Mouse (Mus musculus) liver, embryonic 12.5 days (tissue): ENCODE results near the gene Rnf31. TPM values are rescaled to one million over a fixed set of nuclear protein-coding genes. Genes with fewer than 3 reads are reported as not detected.

Experiments
- ATAC-seq: fragments of 200-750 bp; cut with Nextera tagmentation; 2 replicates; pipeline ENCODE4 v1.8.0; 2017; ENCODE audit warnings: moderate number of reproducible peaks, mild to moderate bottlenecking, moderate library complexity
- H3K27ac ChIP-seq: fragments of 300-500 bp; sonication (generic); 2 replicates; pipeline ENCODE4 v1.5.1; 2016; ENCODE audit warnings: mild to moderate bottlenecking
- H3K27me3 ChIP-seq: fragments of 300-500 bp; sonication (generic); replicated peaks from 2 replicates; pipeline ENCODE4 v1.6.1; 2016; ENCODE audit warnings: mild to moderate bottlenecking, moderate library complexity
- H3K36me3 ChIP-seq: fragments of 300-500 bp; sonication (generic); 2 replicates; pipeline ENCODE4 v1.6.1; 2016; ENCODE audit warnings: mild to moderate bottlenecking, moderate library complexity
- H3K4me1 ChIP-seq: fragments of 300-500 bp; sonication (generic); 2 replicates; pipeline ENCODE4 v1.6.1; 2016
- H3K4me2 ChIP-seq: fragments of 300-500 bp; sonication (generic); 2 replicates; pipeline ENCODE4 v1.6.1; 2016; ENCODE audit warnings: mild to moderate bottlenecking, moderate library complexity
- H3K4me3 ChIP-seq: fragments of 300-500 bp; sonication (generic); 2 replicates; pipeline ENCODE4 v1.5.1; 2016; ENCODE audit warnings: mild to moderate bottlenecking, moderate library complexity
- H3K9ac ChIP-seq: fragments of 300-500 bp; sonication (generic); 2 replicates; pipeline ENCODE4 v1.6.1; 2016; ENCODE audit warnings: mild to moderate bottlenecking, moderate library complexity
- H3K9me3 ChIP-seq: fragments of 300-500 bp; sonication (generic); replicated peaks from 2 replicates; pipeline ENCODE4 v1.6.1; 2016; ENCODE audit warnings: mild to moderate bottlenecking, moderate library complexity
- WGBS: fragments of 180-500 bp; shearing (Covaris S2); methylation state at CpG from one replicate; pipeline ENCODE4 v1.1.7; 2016; ENCODE audit not compliant: insufficient replicate concordance; 5-methylcytosine and 5-hydroxymethylcytosine counted together
- polyA plus RNA-seq: library from polyadenylated mRNA; unstranded; fragments of >200 nt; fragmentation: Nextera tagmentation; extraction: Ambion mirVana; gene quantifications from 2 replicates; pipeline ENCODE4 v1.2.1, GENCODE M21; 2016

The Rnf31 gene
- polyA plus RNA-seq: 14.2 and 15.7 TPM in 2 replicates

- Histone ChIP-seq H3K9ac (peak within 1 kb of the TSS; percentile 92), H3K36me3 (peaks cover 57% of the 10 kb centered on the region), H3K4me3 (peak within 1 kb of the TSS; percentile 82), H3K27ac (peak within 1 kb of the TSS; percentile 94), H3K9me3 (no peaks in the 10 kb centered on the region), H3K27me3 (no peaks in the 10 kb centered on the region), H3K4me1 (peaks cover 60% of the 10 kb centered on the region), H3K4me2 (peak within 1 kb of the TSS; percentile 93)
- peak; percentile 91 for ATAC-seq
- WGBS: under 1% methylated on average over 33 of the region's 33 CpGs
Measured at GRCm38 (mm10) chr14:55591331-55591891, at the start of gene Rnf31. Rnf31 (plus strand) TSS chr14:55591708.

- peaks cover 41% of the 10 kb centered on the region for H3K4me1 ChIP-seq
- H3K27me3 ChIP-seq: 0 out of 2 replicates have a peak, but pooled peaks cover 4% of the 10 kb centered on the region
- H3K36me3 ChIP-seq: peaks cover 50% of the 10 kb centered on the region
- WGBS: 87% methylated on average over 12 of the region's 12 CpGs
- ATAC-seq: no peak
- peak overlapping the region; percentile 7; the same call in 1 of the 2 replicates for H3K27ac ChIP-seq
- H3K9me3 ChIP-seq: no peaks in the 10 kb centered on the region
- peak overlapping the region; percentile 89 for H3K4me2 ChIP-seq
- no peak overlapping the region for H3K4me3 ChIP-seq
- 0 out of 2 replicates have a peak overlapping the region, but pooled peaks have one; percentile 87 for H3K9ac ChIP-seq
Measured at GRCm38 (mm10) chr14:55542268-55542667, 49.2 kb upstream of the Rnf31 start.

GRCm38 (mm10) chr14:55544334-55544733, 47.2 kb upstream of the Rnf31 start:
- 91% methylated on average over 9 of the region's 9 CpGs for WGBS
- H3K4me1 ChIP-seq: peaks cover 29% of the 10 kb centered on the region
- no peak for ATAC-seq
- H3K9ac ChIP-seq: no peak overlapping the region
- H3K36me3 ChIP-seq: peaks cover 71% of the 10 kb centered on the region
- H3K4me3 ChIP-seq: no peak overlapping the region
- no peak overlapping the region for H3K4me2 ChIP-seq
- no peaks in the 10 kb centered on the region for H3K27me3 ChIP-seq
- H3K27ac ChIP-seq: no peak overlapping the region
- no peaks in the 10 kb centered on the region for H3K9me3 ChIP-seq

GRCm38 (mm10) chr14:55550191-55550590, 41.3 kb upstream of the Rnf31 start:
- ATAC-seq: no peak
- no peak overlapping the region for H3K4me3 ChIP-seq
- peaks cover 14% of the 10 kb centered on the region for H3K4me1 ChIP-seq
- no peak overlapping the region for H3K4me2 ChIP-seq
- no peak overlapping the region for H3K27ac ChIP-seq
- no peaks in the 10 kb centered on the region for H3K27me3 ChIP-seq
- 84% methylated on average over 6 of the region's 6 CpGs for WGBS
- H3K36me3 ChIP-seq: peaks cover 55% of the 10 kb centered on the region
- H3K9me3 ChIP-seq: no peaks in the 10 kb centered on the region
- H3K9ac ChIP-seq: no peak overlapping the region

GRCm38 (mm10) chr14:55551347-55551746, 40.2 kb upstream of the Rnf31 start:
- WGBS: 74% methylated on average over 5 of the region's 5 CpGs
- Histone ChIP-seq H3K4me3 (no peak overlapping the region), H3K4me1 (peaks cover 25% of the 10 kb centered on the region), H3K9me3 (no peaks in the 10 kb centered on the region), H3K36me3 (peaks cover 44% of the 10 kb centered on the region), H3K27ac (no peak overlapping the region), H3K9ac (no peak overlapping the region), H3K4me2 (no peak overlapping the region), H3K27me3 (no peaks in the 10 kb centered on the region)
- ATAC-seq: no peak

- H3K9me3 ChIP-seq: no peaks in the 10 kb centered on the region
- H3K9ac ChIP-seq: no peak overlapping the region
- WGBS: 86% methylated on average over 8 of the region's 8 CpGs
- no peak overlapping the region for H3K27ac ChIP-seq
- no peaks in the 10 kb centered on the region for H3K27me3 ChIP-seq
- no peak overlapping the region for H3K4me3 ChIP-seq
- no peak overlapping the region for H3K4me2 ChIP-seq
- peaks cover 30% of the 10 kb centered on the region for H3K4me1 ChIP-seq
- peaks cover 40% of the 10 kb centered on the region for H3K36me3 ChIP-seq
- ATAC-seq: no peak
Measured at GRCm38 (mm10) chr14:55551794-55552193, 39.7 kb upstream of the Rnf31 start.

GRCm38 (mm10) chr14:55554635-55555034, 36.9 kb upstream of the Rnf31 start:
- H3K9me3 ChIP-seq: no peaks in the 10 kb centered on the region
- no peak overlapping the region for H3K9ac ChIP-seq
- H3K27ac ChIP-seq: no peak overlapping the region
- no peak for ATAC-seq
- H3K4me3 ChIP-seq: no peak overlapping the region
- H3K27me3 ChIP-seq: no peaks in the 10 kb centered on the region
- peaks cover 11% of the 10 kb centered on the region for H3K36me3 ChIP-seq
- H3K4me1 ChIP-seq: peaks cover 53% of the 10 kb centered on the region
- H3K4me2 ChIP-seq: no peak overlapping the region

GRCm38 (mm10) chr14:55555788-55556187, 35.7 kb upstream of the Rnf31 start:
- ATAC-seq: no peak
- H3K9ac ChIP-seq: no peak overlapping the region
- no peaks in the 10 kb centered on the region; the same call in 1 of the 2 replicates for H3K36me3 ChIP-seq
- no peak overlapping the region for H3K4me3 ChIP-seq
- no peaks in the 10 kb centered on the region for H3K9me3 ChIP-seq
- no peak overlapping the region for H3K27ac ChIP-seq
- WGBS: 55% methylated on average over 3 of the region's 3 CpGs
- H3K4me1 ChIP-seq: peaks cover 53% of the 10 kb centered on the region
- no peaks in the 10 kb centered on the region for H3K27me3 ChIP-seq
- no peak overlapping the region for H3K4me2 ChIP-seq

GRCm38 (mm10) chr14:55557003-55557402, 34.5 kb upstream of the Rnf31 start:
- Histone ChIP-seq H3K9me3 (no peaks in the 10 kb centered on the region), H3K9ac (0 out of 2 replicates have a peak overlapping the region, but pooled peaks have one; percentile 17), H3K4me1 (peaks cover 65% of the 10 kb centered on the region), H3K27ac (peak overlapping the region; percentile 99), H3K4me3 (no peak overlapping the region), H3K36me3 (peaks cover 3% of the 10 kb centered on the region), H3K4me2 (no peak overlapping the region), H3K27me3 (no peaks in the 10 kb centered on the region)
- no peak for ATAC-seq
- 20% methylated on average over 5 of the region's 5 CpGs for WGBS

- Histone ChIP-seq H3K4me2 (no peak overlapping the region), H3K27ac (peak overlapping the region; percentile 99), H3K4me3 (no peak overlapping the region), H3K27me3 (no peaks in the 10 kb centered on the region), H3K9ac (peak overlapping the region; percentile 50; the same call in 1 of the 2 replicates), H3K4me1 (peaks cover 71% of the 10 kb centered on the region), H3K9me3 (no peaks in the 10 kb centered on the region), H3K36me3 (peaks cover 9% of the 10 kb centered on the region)
- 84% methylated on average over 3 of the region's 3 CpGs for WGBS
- ATAC-seq: no peak
Measured at GRCm38 (mm10) chr14:55557587-55557986, 33.9 kb upstream of the Rnf31 start.

GRCm38 (mm10) chr14:55558740-55559448, 32.6 kb upstream of the Rnf31 start:
- ATAC-seq: peak; percentile 44
- 33% methylated on average over 6 of the region's 6 CpGs for WGBS
- H3K9me3 ChIP-seq: no peaks in the 10 kb centered on the region
- H3K27me3 ChIP-seq: no peaks in the 10 kb centered on the region
- H3K36me3 ChIP-seq: peaks cover 22% of the 10 kb centered on the region
- H3K27ac ChIP-seq: peak overlapping the region; percentile 99
- peaks cover 74% of the 10 kb centered on the region for H3K4me1 ChIP-seq
- peak overlapping the region; percentile 73 for H3K4me3 ChIP-seq
- peak overlapping the region; percentile 90 for H3K4me2 ChIP-seq
- peak overlapping the region; percentile 92 for H3K9ac ChIP-seq

GRCm38 (mm10) chr14:55559799-55560201, 31.7 kb upstream of the Rnf31 start, which contains the start of gene Dcaf11:
Dcaf11 (plus strand) TSS chr14:55560006.
- Histone ChIP-seq H3K36me3 (peaks cover 31% of the 10 kb centered on the region), H3K27me3 (no peaks in the 10 kb centered on the region), H3K27ac (peak within 1 kb of the TSS; percentile 99), H3K4me1 (peaks cover 65% of the 10 kb centered on the region), H3K9me3 (no peaks in the 10 kb centered on the region), H3K4me3 (peak within 1 kb of the TSS; percentile 73), H3K4me2 (peak within 1 kb of the TSS; percentile 90), H3K9ac (peak within 1 kb of the TSS; percentile 92)
- WGBS: under 1% methylated on average over 27 of the region's 27 CpGs
- peak; percentile 79 for ATAC-seq
